25 mouse cellular contexts compared by ENCODE assay signal in genomic region chr6:112818403-112818901, GRCm38 (mm10).
"Had no signal": no experiment of that assay in that cellular context is flagged by ENCODE, and none has a peak within 500 bp of the region (broad histone marks: within the 10 kb centered on the region; RNA-seq: fewer than 3 reads in every experiment).

No protein-coding gene starts in this region.

- H3K27ac ChIP-seq: kidney, postnatal 0 days; limb, embryonic 10.5 days; limb, embryonic 13.5 days; liver, embryonic 12.5 days; liver, embryonic 15.5 days; lung, embryonic 15.5 days; neural tube, embryonic 12.5 days; neural tube, embryonic 15.5 days; stomach, postnatal 0 days had no signal

- ATAC-seq: liver, embryonic 12.5 days had no signal

- DNase-seq: kidney, adult 2 months; kidney, postnatal 36 days; layer of hippocampus, adult 9-11 months; liver; lung, adult 18-20 months; lung, postnatal 10 days; lung, postnatal 36 days; midbrain, embryonic 14.5 days; right cerebral cortex, adult 18-20 months; right cerebral cortex, postnatal 14 days; right cerebral cortex, postnatal 4 days; thymus, adult 2 months; thymus, postnatal 14 days; thymus, postnatal 4 days had no signal

- H3K9me3 ChIP-seq: limb, embryonic 10.5 days; limb, embryonic 13.5 days; liver, embryonic 12.5 days; liver, embryonic 15.5 days; lung, embryonic 15.5 days; megakaryocyte, embryonic 14.5 days; midbrain, embryonic 10.5 days; neural tube, embryonic 12.5 days; neural tube, embryonic 15.5 days had no signal

- H3K4me2 ChIP-seq: limb, embryonic 13.5 days; liver, embryonic 12.5 days; liver, embryonic 15.5 days; lung, embryonic 15.5 days; neural tube, embryonic 12.5 days; neural tube, embryonic 15.5 days had no signal

- H3K4me1 ChIP-seq: liver, embryonic 12.5 days; liver, embryonic 15.5 days; lung, embryonic 15.5 days had no signal

- H3K27me3 ChIP-seq: limb, embryonic 13.5 days; liver, embryonic 12.5 days; liver, embryonic 15.5 days; lung, embryonic 15.5 days; megakaryocyte, embryonic 14.5 days; neural tube, embryonic 12.5 days; neural tube, embryonic 15.5 days had no signal

- H3K4me3 ChIP-seq: limb, embryonic 10.5 days; limb, embryonic 13.5 days; liver, embryonic 12.5 days; liver, embryonic 15.5 days; lung, embryonic 15.5 days; megakaryocyte, embryonic 14.5 days; midbrain, embryonic 10.5 days; neural tube, embryonic 12.5 days; neural tube, embryonic 15.5 days had no signal

- H3K36me3 ChIP-seq: limb, embryonic 10.5 days; liver, embryonic 12.5 days; liver, embryonic 15.5 days; lung, embryonic 15.5 days had no signal

- H3K9ac ChIP-seq: limb, embryonic 13.5 days; liver, embryonic 12.5 days; liver, embryonic 15.5 days; lung, embryonic 15.5 days; neural tube, embryonic 12.5 days; neural tube, embryonic 15.5 days had no signal
